In the genomic region with DNA sequence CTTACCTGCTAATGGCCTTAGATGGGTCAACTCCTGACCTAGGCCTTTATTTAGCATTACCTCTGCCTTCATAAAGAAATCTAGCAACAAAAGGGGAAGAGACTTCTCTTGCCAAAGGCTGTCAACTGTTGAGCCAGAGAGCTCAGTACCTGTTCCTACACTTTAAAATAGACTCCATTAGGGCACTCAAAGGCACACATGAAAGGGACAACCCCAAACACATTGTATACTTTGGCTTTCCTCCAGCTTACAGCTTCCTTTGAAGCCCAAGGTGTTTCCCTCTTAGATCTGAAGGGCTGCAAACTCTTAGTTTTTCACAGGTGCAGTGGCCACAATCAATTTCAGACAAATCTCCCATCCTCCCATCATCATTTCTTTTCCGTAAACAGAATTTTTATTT, we compare ENCODE assay signal across 10 mouse cellular contexts.
"Had no signal": no experiment of that assay in that cellular context is flagged by ENCODE, and none has a peak within 500 bp of the region (broad histone marks: within the 10 kb centered on the region; RNA-seq: fewer than 3 reads in every experiment).

No protein-coding gene starts in this region.

- H3K9me3 ChIP-seq: limb, embryonic 13.5 days; midbrain, embryonic 10.5 days; neural tube, embryonic 15.5 days had no signal

- H3K27ac ChIP-seq: limb, embryonic 13.5 days; liver, embryonic 14.5 days; midbrain, embryonic 10.5 days; neural tube, embryonic 15.5 days; stomach, postnatal 0 days had no signal

- DNase-seq: kidney, adult 11 months; kidney, postnatal 10 days; midbrain, embryonic 14.5 days; thymus, postnatal 4 days had no signal

- H3K4me1 ChIP-seq: limb, embryonic 13.5 days; midbrain, embryonic 10.5 days; neural tube, embryonic 15.5 days had no signal

- H3K9ac ChIP-seq: limb, embryonic 13.5 days; liver, embryonic 14.5 days; neural tube, embryonic 15.5 days had no signal

- H3K36me3 ChIP-seq: limb, embryonic 13.5 days; midbrain, embryonic 10.5 days; neural tube, embryonic 15.5 days had no signal

- H3K27me3 ChIP-seq: limb, embryonic 13.5 days; neural tube, embryonic 15.5 days had no signal

- H3K4me3 ChIP-seq: limb, embryonic 13.5 days; midbrain, embryonic 10.5 days; myocyte; neural tube, embryonic 15.5 days had no signal

- H3K4me2 ChIP-seq: limb, embryonic 13.5 days; neural tube, embryonic 15.5 days had no signal
